Mouse (Mus musculus): ENCODE data around the gene Proz.

- TF ChIP-seq CTCF (conservative IDR thresholded peaks at IDR 0.05; ENCODE audit: low read length) (no peak), POU5F1 (IDR thresholded peaks at IDR 0.05; ENCODE audit: borderline replicate concordance, low read length) (no peak), NANOG (IDR thresholded peaks at IDR 0.05; ENCODE audit: borderline replicate concordance, low read length) (no peak)
Observed at GRCm38 (mm10) chr8:13075044-13075443, 14.3 kb downstream of the Proz start.

All from E14TG2a.4 (cell line).